Mouse (Mus musculus) spleen, adult 2 months (tissue): ENCODE data around the gene Mob1b.

Source experiments
- CTCF ChIP-seq: fragments of 200-500 bp; IDR thresholded peaks from 2 replicates; pipeline ENCODE4 v1.5.1; 2011; ENCODE audit warnings: mild to moderate bottlenecking, inconsistent platforms; ENCODE audit not compliant: insufficient read depth, insufficient read length, insufficient replicate concordance; ENCODE audit errors: extremely low read depth
- POLR2A ChIP-seq: fragments of 200-500 bp; IDR thresholded peaks from 2 replicates; pipeline ENCODE4 v1.6.1; 2011; ENCODE audit warnings: low read depth, low read length, inconsistent platforms

DNA sequence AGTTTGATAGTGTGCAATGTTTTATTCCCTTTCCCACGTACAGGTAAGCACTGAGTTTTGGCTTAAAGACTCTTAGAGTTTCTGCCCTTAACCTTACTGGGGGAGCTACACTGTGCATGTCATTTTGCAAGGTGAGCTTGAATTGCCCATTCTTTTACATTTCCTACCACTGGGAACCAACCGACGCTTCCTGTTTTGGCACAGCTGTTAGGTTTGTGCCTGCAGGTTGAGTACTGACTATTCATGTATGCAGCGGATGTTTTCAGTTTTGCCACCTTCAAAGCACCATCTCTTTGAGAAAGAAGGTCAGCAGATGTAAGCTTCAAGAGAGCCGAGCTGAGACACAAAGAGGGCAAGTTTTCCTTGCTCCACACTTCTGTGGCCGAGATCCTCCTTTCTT is 45.5 kb downstream of the Mob1b start:
- TF ChIP-seq CTCF (no peak), POLR2A (no peak)
